Mouse (Mus musculus): Measurements from ENCODE around the gene Dst. TPM values are rescaled to one million over a fixed set of nuclear protein-coding genes. Genes with fewer than 3 reads are reported as not detected.
A peak's percentile ranks its signal among the peaks of the same experiment; 100 is the strongest.

Gene Dst
- polyA plus RNA-seq, 1 experiment from 2014 or later, result 15.6 TPM

GRCm38 (mm10) chr1:34122905-34123304, 214.9 kb downstream of the Dst start:
- H3K27ac ChIP-seq (ENCODE audit: low read depth), result no peak overlapping the region
- no peak for TF ChIP-seq CTCF (IDR thresholded peaks at IDR 0.05; ENCODE audit: low read depth)

GRCm38 (mm10) chr1:34123334-34123733, 215.3 kb downstream of the Dst start:
- no peaks in the 10 kb centered on the region for H3K9me3 ChIP-seq (ENCODE audit: low read depth, low read length)
- H3K4me3 ChIP-seq (ENCODE audit: low read depth, low read length), result no peak overlapping the region
- ATAC-seq (ENCODE audit: insufficient read depth), result no peak
- no peak overlapping the region for H3K27ac ChIP-seq (ENCODE audit: low read depth)
- 55% methylated on average over 5 of the region's 5 CpGs for WGBS
- DNase-seq, result no peak
- TF ChIP-seq CTCF (IDR thresholded peaks at IDR 0.05; ENCODE audit: low read depth), result no peak
- no peaks in the 10 kb centered on the region for H3K27me3 ChIP-seq (ENCODE audit: insufficient read depth, low read length)
- H3K4me1 ChIP-seq (ENCODE audit: insufficient read depth), result 0 out of 2 replicates have a peak, but pooled peaks cover 3% of the 10 kb centered on the region
- H3K4me2 ChIP-seq, result no peak overlapping the region
- no peaks in the 10 kb centered on the region for H3K36me3 ChIP-seq (ENCODE audit: insufficient read depth)
- no peak overlapping the region for H3K9ac ChIP-seq

More at GRCm38 (mm10) chr1:34122905-34123304, 214.9 kb downstream of the Dst start:
- 55% methylated on average over 1 of the region's 1 CpGs for WGBS
- DNase-seq, result no peak
- H3K9ac ChIP-seq, result no peak overlapping the region
- no peaks in the 10 kb centered on the region for H3K27me3 ChIP-seq (ENCODE audit: insufficient read depth, low read length)
- H3K9me3 ChIP-seq (ENCODE audit: low read depth, low read length), result no peaks in the 10 kb centered on the region
- 0 out of 2 replicates have a peak, but pooled peaks cover 3% of the 10 kb centered on the region for H3K4me1 ChIP-seq (ENCODE audit: insufficient read depth)
- H3K4me3 ChIP-seq (ENCODE audit: low read depth, low read length), result no peak overlapping the region
- no peaks in the 10 kb centered on the region for H3K36me3 ChIP-seq (ENCODE audit: insufficient read depth)
- no peak for ATAC-seq (ENCODE audit: insufficient read depth)
- no peak overlapping the region for H3K4me2 ChIP-seq

GRCm38 (mm10) chr1:34124376-34124775, 216.4 kb downstream of the Dst start:
- 87% methylated on average over 7 of the region's 7 CpGs for WGBS
- no peaks in the 10 kb centered on the region for H3K27me3 ChIP-seq (ENCODE audit: insufficient read depth, low read length)
- no peaks in the 10 kb centered on the region for H3K36me3 ChIP-seq (ENCODE audit: insufficient read depth)
- TF ChIP-seq CTCF (IDR thresholded peaks at IDR 0.05; ENCODE audit: low read depth), result no peak
- no peak overlapping the region for H3K4me3 ChIP-seq (ENCODE audit: low read depth, low read length)
- 0 out of 2 replicates have a peak, but pooled peaks cover 3% of the 10 kb centered on the region for H3K4me1 ChIP-seq (ENCODE audit: insufficient read depth)
- ATAC-seq (ENCODE audit: insufficient read depth) (no peak), DNase-seq (no peak)
- H3K4me2 ChIP-seq, result no peak overlapping the region
- H3K27ac ChIP-seq (ENCODE audit: low read depth), result no peak overlapping the region
- H3K9ac ChIP-seq, result no peak overlapping the region
- no peaks in the 10 kb centered on the region for H3K9me3 ChIP-seq (ENCODE audit: low read depth, low read length)

DNA sequence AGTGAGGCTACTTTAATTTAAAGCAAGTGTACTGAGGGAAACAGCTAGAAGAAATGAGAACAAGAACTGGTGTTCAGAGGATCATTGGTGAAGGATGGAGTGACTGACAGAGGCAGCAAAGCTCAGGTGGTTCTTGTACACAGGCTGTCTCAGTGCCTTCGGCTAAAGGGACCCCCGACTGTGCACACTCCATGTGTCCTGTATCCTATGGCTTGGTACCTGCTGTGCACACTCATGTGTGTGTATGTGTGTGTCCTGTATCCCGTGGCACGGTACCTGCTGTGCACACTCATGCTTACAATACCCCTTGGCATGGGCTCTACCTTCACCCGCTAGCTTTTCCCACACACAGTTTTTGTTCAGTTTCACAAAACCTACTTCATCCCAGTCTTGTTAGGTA, 217.1 kb downstream of the Dst start:
- no peaks in the 10 kb centered on the region for H3K9me3 ChIP-seq (ENCODE audit: low read depth, low read length)
- no peaks in the 10 kb centered on the region for H3K27me3 ChIP-seq (ENCODE audit: insufficient read depth, low read length)
- H3K4me3 ChIP-seq (ENCODE audit: low read depth, low read length), result no peak overlapping the region
- no peak overlapping the region for H3K27ac ChIP-seq (ENCODE audit: low read depth)
- no peaks in the 10 kb centered on the region for H3K36me3 ChIP-seq (ENCODE audit: insufficient read depth)
- whole genome bisulfite sequencing, result 86% methylated on average over 5 of the region's 5 CpGs
- TF ChIP-seq CTCF (IDR thresholded peaks at IDR 0.05; ENCODE audit: low read depth), result no peak
- no peak overlapping the region for H3K9ac ChIP-seq
- H3K4me1 ChIP-seq (ENCODE audit: insufficient read depth), result 0 out of 2 replicates have a peak, but pooled peaks cover 3% of the 10 kb centered on the region
- ATAC-seq (ENCODE audit: insufficient read depth) (no peak), DNase-seq (no peak)
- no peak overlapping the region for H3K4me2 ChIP-seq

DNA sequence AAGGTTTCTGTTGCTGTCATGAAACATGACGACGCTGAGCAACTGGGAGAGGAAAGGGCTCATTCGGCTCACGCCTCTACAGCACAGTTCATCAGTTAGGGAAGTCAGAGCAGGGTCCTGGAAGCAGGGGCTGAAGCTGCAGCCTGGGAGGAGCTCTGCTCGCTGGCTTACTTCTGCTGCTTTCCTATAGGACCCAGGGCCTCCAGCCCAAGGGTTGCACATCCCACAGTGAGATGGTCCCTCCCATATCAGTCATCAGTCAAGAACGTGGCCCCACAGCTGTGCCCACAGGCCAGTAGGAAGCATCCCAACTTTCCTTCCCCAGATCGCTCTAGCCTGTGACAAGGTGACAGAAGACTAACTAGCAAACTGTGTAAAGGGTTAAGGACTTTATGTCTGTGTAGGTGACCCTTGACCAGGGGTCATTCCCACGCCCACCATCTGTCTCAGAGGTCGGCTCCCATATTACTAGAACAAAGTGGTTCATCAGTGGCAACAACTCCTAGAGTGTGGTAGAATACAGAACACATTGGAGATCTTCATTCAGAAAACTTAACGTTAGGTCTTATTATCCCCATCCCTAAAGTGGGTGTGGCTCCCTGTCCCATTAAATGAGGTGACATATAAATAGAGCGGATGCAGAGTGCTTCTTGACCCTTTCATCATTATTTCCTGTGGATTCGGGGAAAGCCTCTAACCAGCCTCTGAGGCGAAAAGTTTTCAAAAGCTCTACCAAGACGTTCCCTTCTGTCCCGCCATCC, 219.9 kb downstream of the Dst start:
- peak; percentile 91 for ATAC-seq (ENCODE audit: insufficient read depth)
- Histone ChIP-seq H3K4me1 (ENCODE audit: insufficient read depth) (no peaks in the 10 kb centered on the region), H3K4me2 (no peak overlapping the region), H3K36me3 (ENCODE audit: insufficient read depth) (no peaks in the 10 kb centered on the region), H3K27ac (ENCODE audit: low read depth) (no peak overlapping the region), H3K4me3 (ENCODE audit: low read depth, low read length) (no peak overlapping the region), H3K9me3 (ENCODE audit: low read depth, low read length) (no peaks in the 10 kb centered on the region), H3K27me3 (ENCODE audit: insufficient read depth, low read length) (no peaks in the 10 kb centered on the region), H3K9ac (no peak overlapping the region)
- peak; percentile 66 for DNase-seq
- WGBS, result 35% methylated on average over 15 of the region's 15 CpGs
- no peak for TF ChIP-seq CTCF (IDR thresholded peaks at IDR 0.05; ENCODE audit: low read depth)

GRCm38 (mm10) chr1:34128796-34129195, 220.8 kb downstream of the Dst start:
- H3K9ac ChIP-seq, result no peak overlapping the region
- ATAC-seq (ENCODE audit: insufficient read depth) (no peak), DNase-seq (no peak)
- no peak overlapping the region for H3K4me2 ChIP-seq
- no peak overlapping the region for H3K4me3 ChIP-seq (ENCODE audit: low read depth, low read length)
- H3K4me1 ChIP-seq (ENCODE audit: insufficient read depth), result no peaks in the 10 kb centered on the region
- WGBS, result 79% methylated on average over 2 of the region's 2 CpGs
- H3K27ac ChIP-seq (ENCODE audit: low read depth), result no peak overlapping the region
- H3K36me3 ChIP-seq (ENCODE audit: insufficient read depth), result no peaks in the 10 kb centered on the region
- H3K27me3 ChIP-seq (ENCODE audit: insufficient read depth, low read length), result no peaks in the 10 kb centered on the region
- TF ChIP-seq CTCF (IDR thresholded peaks at IDR 0.05; ENCODE audit: low read depth), result no peak
- H3K9me3 ChIP-seq (ENCODE audit: low read depth, low read length), result no peaks in the 10 kb centered on the region

DNA sequence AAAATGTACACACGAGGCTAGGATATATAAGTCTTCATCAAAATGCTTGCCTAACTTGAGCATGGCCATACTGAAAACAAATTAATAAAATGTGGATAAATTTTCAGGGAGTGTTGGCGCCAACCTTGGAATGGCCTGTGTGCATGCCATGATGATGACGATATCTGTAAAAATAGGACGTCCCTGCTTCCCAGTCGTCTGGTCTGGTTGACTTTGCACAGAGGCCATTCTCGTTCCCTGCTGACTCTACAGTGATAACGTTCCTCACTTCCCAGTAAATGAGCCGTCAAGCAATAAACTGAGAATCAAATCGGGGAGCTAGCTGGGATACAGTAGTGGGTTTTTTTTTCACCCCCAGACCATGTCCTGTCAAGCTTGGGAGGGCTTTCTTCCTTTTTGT, 221.7 kb downstream of the Dst start:
- Histone ChIP-seq H3K27me3 (ENCODE audit: insufficient read depth, low read length) (no peaks in the 10 kb centered on the region), H3K4me1 (ENCODE audit: insufficient read depth) (no peaks in the 10 kb centered on the region), H3K9me3 (ENCODE audit: low read depth, low read length) (no peaks in the 10 kb centered on the region), H3K4me2 (no peak overlapping the region), H3K36me3 (ENCODE audit: insufficient read depth) (no peaks in the 10 kb centered on the region), H3K9ac (no peak overlapping the region), H3K27ac (ENCODE audit: low read depth) (0 out of 2 replicates have a peak overlapping the region, but pooled peaks have one; percentile 32), H3K4me3 (ENCODE audit: low read depth, low read length) (no peak overlapping the region)
- 62% methylated on average over 9 of the region's 9 CpGs for WGBS
- ATAC-seq (ENCODE audit: insufficient read depth), result no peak
- TF ChIP-seq CTCF (IDR thresholded peaks at IDR 0.05; ENCODE audit: low read depth), result no peak
- no peak for DNase-seq
